ENCODE assay signal across 12 mouse cellular contexts in genomic region chr10:96397931-96398561, GRCm38 (mm10).
A peak's percentile ranks its signal among the peaks of the same experiment; 100 is the strongest.
DNase-seq lines count a peak whose midpoint lies in the region; ATAC-seq and TF ChIP-seq lines count a peak whose summit lies in the region.
"Had no signal": no experiment of that assay in that cellular context is flagged by ENCODE, and none has a peak within 500 bp of the region (broad histone marks: within the 10 kb centered on the region; RNA-seq: fewer than 3 reads in every experiment).

No protein-coding gene starts in this region.

- intact Hi-C loops in left cerebral cortex, postnatal 4 days (cut with DNase I): no loop called here
- intact Hi-C loops in heart, postnatal 36 days (cut with DNase I): no loop called here

- no peak for TF ChIP-seq EP300 in lung, postnatal 0 days (IDR thresholded peaks at IDR 0.05)

- DNase-seq in lung, postnatal 0 days (ENCODE audit: low spot score): no peak
- DNase-seq in left cerebral cortex, postnatal 4 days: peak; percentile 11
- peak; percentile 13 for DNase-seq in right cerebral cortex, postnatal 4 days
- no peak for DNase-seq in heart, postnatal 36 days
- DNase-seq in embryo, embryonic 11 days: no peak
- DNase-seq: adrenal gland, postnatal 25 days; heart, adult 18-20 months; lung, postnatal 14 days had no signal

- H3K9me3 ChIP-seq in lung, embryonic 16.5 days (ENCODE audit: control insufficient read depth, low read length): no peaks in the 10 kb centered on the region
- no peaks in the 10 kb centered on the region for H3K9me3 ChIP-seq in lung, postnatal 0 days (ENCODE audit: low read length)
- no peaks in the 10 kb centered on the region for H3K9me3 ChIP-seq in forebrain, embryonic 16.5 days (ENCODE audit: control insufficient read depth, low read length)

- H3K9ac ChIP-seq in lung, embryonic 16.5 days (ENCODE audit: low read length): no peak overlapping the region
- no peak overlapping the region for H3K9ac ChIP-seq in lung, postnatal 0 days (replicated peaks; ENCODE audit: low read depth)
- H3K9ac ChIP-seq in forebrain, embryonic 16.5 days (replicated peaks; ENCODE audit: low read depth, low read length): no peak overlapping the region

- H3K27me3 ChIP-seq in lung, embryonic 16.5 days (ENCODE audit: control insufficient read depth, insufficient read depth, low read depth, low read length): no peaks in the 10 kb centered on the region
- no peaks in the 10 kb centered on the region for H3K27me3 ChIP-seq in lung, postnatal 0 days (replicated peaks; ENCODE audit: insufficient read depth, low read length)
- H3K27me3 ChIP-seq in forebrain, embryonic 16.5 days (replicated peaks; ENCODE audit: control insufficient read depth, insufficient read depth, low read length): no peaks in the 10 kb centered on the region

- no peak overlapping the region for H3K4me2 ChIP-seq in lung, embryonic 16.5 days (ENCODE audit: low read depth, low read length)
- no peak overlapping the region for H3K4me2 ChIP-seq in lung, postnatal 0 days (replicated peaks; ENCODE audit: low read depth, low read length)
- H3K4me2 ChIP-seq in forebrain, embryonic 16.5 days (ENCODE audit: low read length): peak overlapping the region; percentile 33

- WGBS in lung, embryonic 16.5 days: 59% methylated on average over 13 of the region's 13 CpGs
- 59% methylated on average over 13 of the region's 13 CpGs for WGBS in lung, postnatal 0 days
- WGBS in forebrain, embryonic 16.5 days: 10% methylated on average over 13 of the region's 13 CpGs

- no peak overlapping the region for H3K4me3 ChIP-seq in lung, embryonic 16.5 days (ENCODE audit: low read length)
- no peak overlapping the region for H3K4me3 ChIP-seq in lung, postnatal 0 days (ENCODE audit: low read depth, low read length)
- 0 out of 2 replicates have a peak overlapping the region, but pooled peaks have one; percentile 1 for H3K4me3 ChIP-seq in forebrain, embryonic 16.5 days (replicated peaks; ENCODE audit: low read length)

- H3K36me3 ChIP-seq in lung, embryonic 16.5 days (ENCODE audit: control insufficient read depth, insufficient read depth, low read length): no peaks in the 10 kb centered on the region
- H3K36me3 ChIP-seq in lung, postnatal 0 days (ENCODE audit: insufficient read depth, low read length): no peaks in the 10 kb centered on the region
- H3K36me3 ChIP-seq in forebrain, embryonic 16.5 days (ENCODE audit: control insufficient read depth, insufficient read depth): no peaks in the 10 kb centered on the region
- H3K36me3 ChIP-seq: G1E had no signal

- no peak for TF ChIP-seq CTCF in lung, postnatal 0 days (IDR thresholded peaks at IDR 0.05)

- no peak for ATAC-seq in lung, embryonic 16.5 days (ENCODE audit: low read depth)
- ATAC-seq in lung, postnatal 0 days: no peak
- ATAC-seq in forebrain, embryonic 16.5 days: peak; percentile 85

- H3K4me1 ChIP-seq in lung, embryonic 16.5 days (replicated peaks; ENCODE audit: control insufficient read depth, insufficient read depth, low read length): no peaks in the 10 kb centered on the region
- no peaks in the 10 kb centered on the region; the same call in 1 of the 2 replicates for H3K4me1 ChIP-seq in lung, postnatal 0 days (ENCODE audit: insufficient read depth, low read depth, low read length)
- peaks cover 11% of the 10 kb centered on the region for H3K4me1 ChIP-seq in forebrain, embryonic 16.5 days (replicated peaks; ENCODE audit: control insufficient read depth, insufficient read depth, low read length)

- H3K27ac ChIP-seq in lung, embryonic 16.5 days (ENCODE audit: low read length): peak overlapping the region; percentile 26; the same call in 1 of the 2 replicates
- no peak overlapping the region for H3K27ac ChIP-seq in lung, postnatal 0 days (ENCODE audit: low read length)
- peak overlapping the region; percentile 26; the same call in 1 of the 2 replicates for H3K27ac ChIP-seq in forebrain, embryonic 16.5 days (ENCODE audit: low read length)
- H3K27ac ChIP-seq: kidney, postnatal 0 days had no signal

Comparison
In these comparisons a context has a peak if more than half of its experiments do, and no peak if none do; other contexts are left out.
1. DNase-seq: peak in left cerebral cortex, postnatal 4 days (single experiment) and right cerebral cortex, postnatal 4 days (single experiment); none in lung, postnatal 0 days (single experiment), heart, postnatal 36 days (0 of 2) and embryo, embryonic 11 days (single experiment).